Mouse (Mus musculus) lung, postnatal 0 days (tissue): ENCODE measurements around the gene Lmntd1. TPM values are rescaled to one million over a fixed set of nuclear protein-coding genes. Genes with fewer than 3 reads are reported as not detected.

ENCODE experiments used
- ATAC-seq: fragments of 200-750 bp; cut with Nextera tagmentation; 2 replicates; pipeline ENCODE4 v1.8.0; 2017; ENCODE audit warnings: moderate library complexity
- DNase-seq: peaks from one replicate; pipeline ENCODE4 v3.0.0-alpha.2; 2016; ENCODE audit warnings: low spot score
- H3K27ac ChIP-seq: fragments of 300-500 bp; sonication (generic); 2 replicates; pipeline ENCODE4 v1.5.1; 2014; ENCODE audit warnings: antibody characterized with exemption, mild to moderate bottlenecking, low read length, mixed read lengths
- H3K27me3 ChIP-seq: fragments of 300-500 bp; sonication (generic); replicated peaks from 2 replicates; pipeline ENCODE4 v1.6.1; 2014; ENCODE audit warnings: low read length, mixed read lengths; ENCODE audit not compliant: insufficient read depth
- H3K36me3 ChIP-seq: fragments of 300-500 bp; sonication (generic); 2 replicates; pipeline ENCODE4 v1.6.1; 2014; ENCODE audit warnings: low read length, mixed read lengths; ENCODE audit not compliant: insufficient read depth
- H3K4me1 ChIP-seq: fragments of 300-500 bp; sonication (generic); 2 replicates; pipeline ENCODE4 v1.6.1; 2014; ENCODE audit warnings: antibody characterized with exemption, low read depth, low read length, mixed read lengths; ENCODE audit not compliant: insufficient read depth
- H3K4me2 ChIP-seq: fragments of 300-500 bp; sonication (generic); replicated peaks from 2 replicates; pipeline ENCODE4 v1.6.1; 2014; ENCODE audit warnings: low read depth, mild to moderate bottlenecking, low read length, moderate library complexity, mixed read lengths
- H3K4me3 ChIP-seq: fragments of 300-500 bp; sonication (generic); 2 replicates; pipeline ENCODE4 v1.5.1; 2014; ENCODE audit warnings: low read depth, low read length
- H3K9ac ChIP-seq: fragments of 300-500 bp; sonication (generic); replicated peaks from 2 replicates; pipeline ENCODE4 v1.6.1; 2014; ENCODE audit warnings: low read depth, mild to moderate bottlenecking
- H3K9me3 ChIP-seq: fragments of 300-500 bp; sonication (generic); 2 replicates; pipeline ENCODE4 v1.6.1; 2016; ENCODE audit warnings: low read length, mixed read lengths
- CTCF ChIP-seq: IDR thresholded peaks from 2 replicates; pipeline ENCODE4 v1.5.1; 2016; ENCODE audit warnings: antibody characterized with exemption, mild to moderate bottlenecking
- EP300 ChIP-seq: IDR thresholded peaks from 2 replicates; pipeline ENCODE4 v1.6.1; 2016; ENCODE audit warnings: antibody characterized with exemption, mild to moderate bottlenecking, control low read depth
- WGBS: fragments of 180-500 bp; shearing (Covaris S2); extraction: QIAGEN DNeasy Blood & Tissue Kit; methylation state at CpG from one replicate; pipeline ENCODE4 v1.1.7; 2014; 5-methylcytosine and 5-hydroxymethylcytosine counted together
- polyA plus RNA-seq: library from polyadenylated mRNA; unstranded; fragments of >200 nt; fragmentation: Nextera tagmentation; extraction: Ambion mirVana; gene quantifications from 2 replicates; pipeline ENCODE4 v1.2.1, GENCODE M21; 2015

The Lmntd1 gene
- polyA plus RNA-seq, 1 experiment from 2014 or later, result 0.74 TPM

GRCm38 (mm10) chr6:145378689-145379088 is 235.4 kb downstream of the Lmntd1 start:
- no peaks in the 10 kb centered on the region for H3K27me3 ChIP-seq
- WGBS, result 33% methylated on average over 4 of the region's 4 CpGs
- H3K4me1 ChIP-seq, result no peaks in the 10 kb centered on the region
- H3K9ac ChIP-seq, result no peak overlapping the region
- no peaks in the 10 kb centered on the region for H3K9me3 ChIP-seq
- H3K36me3 ChIP-seq, result no peaks in the 10 kb centered on the region
- TF ChIP-seq EP300 (no peak), CTCF (no peak)
- no peak overlapping the region for H3K4me2 ChIP-seq
- H3K27ac ChIP-seq, result no peak overlapping the region; the same call in 1 of the 2 replicates
- no peak for DNase-seq
- H3K4me3 ChIP-seq, result no peak overlapping the region
- peak; percentile 5; the same call in 1 of the 2 replicates for ATAC-seq

- Histone ChIP-seq H3K27ac (no peak overlapping the region), H3K4me3 (no peak overlapping the region), H3K9me3 (no peaks in the 10 kb centered on the region), H3K9ac (no peak overlapping the region), H3K36me3 (no peaks in the 10 kb centered on the region), H3K4me1 (no peaks in the 10 kb centered on the region), H3K27me3 (no peaks in the 10 kb centered on the region), H3K4me2 (no peak overlapping the region)
- 56% methylated on average over 2 of the region's 2 CpGs for WGBS
- ATAC-seq (no peak), DNase-seq (no peak)
- TF ChIP-seq CTCF (no peak), EP300 (no peak)
Measured at GRCm38 (mm10) chr6:145374372-145374771, 239.7 kb downstream of the Lmntd1 start.

GRCm38 (mm10) chr6:145373712-145374221 is 240.4 kb downstream of the Lmntd1 start:
- H3K27ac ChIP-seq, result no peak overlapping the region
- no peaks in the 10 kb centered on the region for H3K9me3 ChIP-seq
- no peak overlapping the region for H3K4me3 ChIP-seq
- DNase-seq (peak; percentile 51), ATAC-seq (peak; percentile 54)
- no peak overlapping the region for H3K9ac ChIP-seq
- H3K4me2 ChIP-seq, result no peak overlapping the region
- 43% methylated on average over 7 of the region's 7 CpGs for WGBS
- no peaks in the 10 kb centered on the region for H3K36me3 ChIP-seq
- no peaks in the 10 kb centered on the region for H3K4me1 ChIP-seq
- TF ChIP-seq EP300, result no peak
- no peak for TF ChIP-seq CTCF
- no peaks in the 10 kb centered on the region for H3K27me3 ChIP-seq

- H3K27ac ChIP-seq, result no peak overlapping the region
- no peak overlapping the region for H3K9ac ChIP-seq
- no peak for DNase-seq
- H3K4me3 ChIP-seq, result no peak overlapping the region
- H3K9me3 ChIP-seq, result no peaks in the 10 kb centered on the region
- H3K4me2 ChIP-seq, result no peak overlapping the region
- H3K4me1 ChIP-seq, result no peaks in the 10 kb centered on the region
- WGBS, result 33% methylated on average over 2 of the region's 2 CpGs
- no peaks in the 10 kb centered on the region for H3K27me3 ChIP-seq
- TF ChIP-seq CTCF (peak; percentile 45), EP300 (no peak)
- ATAC-seq, result no peak
- no peaks in the 10 kb centered on the region for H3K36me3 ChIP-seq
Measured at GRCm38 (mm10) chr6:145372066-145372465, 242.1 kb downstream of the Lmntd1 start.

GRCm38 (mm10) chr6:145371586-145371985 is 242.5 kb downstream of the Lmntd1 start:
- Histone ChIP-seq H3K4me3 (no peak overlapping the region), H3K27ac (no peak overlapping the region), H3K9ac (no peak overlapping the region), H3K4me1 (no peaks in the 10 kb centered on the region), H3K36me3 (no peaks in the 10 kb centered on the region), H3K27me3 (no peaks in the 10 kb centered on the region), H3K9me3 (no peaks in the 10 kb centered on the region), H3K4me2 (no peak overlapping the region)
- TF ChIP-seq EP300 (no peak), CTCF (no peak)
- DNase-seq (no peak), ATAC-seq (no peak)
- 83% methylated on average over 4 of the region's 4 CpGs for WGBS

GRCm38 (mm10) chr6:145370302-145370701 is 243.8 kb downstream of the Lmntd1 start:
- Histone ChIP-seq H3K9ac (no peak overlapping the region), H3K27ac (no peak overlapping the region), H3K36me3 (no peaks in the 10 kb centered on the region), H3K4me1 (no peaks in the 10 kb centered on the region), H3K4me2 (no peak overlapping the region), H3K27me3 (no peaks in the 10 kb centered on the region), H3K4me3 (no peak overlapping the region), H3K9me3 (no peaks in the 10 kb centered on the region)
- peak; percentile 47 for ATAC-seq
- no peak for TF ChIP-seq CTCF
- no peak for TF ChIP-seq EP300
- no peak for DNase-seq
- WGBS, result 59% methylated on average over 3 of the region's 3 CpGs

- DNase-seq (no peak), ATAC-seq (no peak)
- Histone ChIP-seq H3K4me2 (no peak overlapping the region), H3K9me3 (no peaks in the 10 kb centered on the region), H3K27ac (no peak overlapping the region), H3K4me1 (no peaks in the 10 kb centered on the region), H3K4me3 (no peak overlapping the region), H3K36me3 (no peaks in the 10 kb centered on the region), H3K27me3 (no peaks in the 10 kb centered on the region), H3K9ac (no peak overlapping the region)
- WGBS, result 46% methylated on average over 4 of the region's 4 CpGs
- TF ChIP-seq EP300, result no peak
- TF ChIP-seq CTCF, result no peak
Measured at GRCm38 (mm10) chr6:145369290-145369689, 244.8 kb downstream of the Lmntd1 start.
